Mouse (Mus musculus) C2C12 (cell line): ENCODE measurements around the gene Pus7l. TPM values are rescaled to one million over a fixed set of nuclear protein-coding genes. Genes with fewer than 3 reads are reported as not detected.

Experiments used
- H3K27me3 ChIP-seq: one replicate; pipeline ENCODE4 v1.6.1; 2011; ENCODE audit not compliant: control insufficient read depth, insufficient read depth, insufficient read length
- H3K36me3 ChIP-seq: one replicate; pipeline ENCODE4 v1.6.1; 2011; ENCODE audit not compliant: control insufficient read depth, insufficient read depth
- H3K4me3 ChIP-seq: one replicate; pipeline ENCODE4 v1.5.1; 2011; ENCODE audit warnings: mild to moderate bottlenecking, control low read depth; ENCODE audit not compliant: poor library complexity, insufficient read depth, severe bottlenecking
- H3K79me2 ChIP-seq: one replicate; pipeline ENCODE4 v1.6.1; 2011; ENCODE audit not compliant: control insufficient read depth, insufficient read depth
- H3K79me3 ChIP-seq: one replicate; pipeline ENCODE4 v1.6.1; 2011; ENCODE audit warnings: low read depth, control low read depth
- H3ac ChIP-seq: one replicate; pipeline ENCODE3; 2011; ENCODE audit warnings: low read depth; ENCODE audit not compliant: control insufficient read depth, insufficient read length
- CEBPB ChIP-seq: IDR thresholded peaks from one replicate; pipeline ENCODE4 v1.6.1; 2011; ENCODE audit warnings: low read depth, mild to moderate bottlenecking, control low read depth, moderate library complexity
- CTCF ChIP-seq: IDR thresholded peaks from one replicate; pipeline ENCODE4 v1.5.1; 2011; ENCODE audit not compliant: control insufficient read depth, insufficient read depth, insufficient read length
- FOSL1 ChIP-seq: IDR thresholded peaks from one replicate; pipeline ENCODE4 v1.8.0; 2011; ENCODE audit warnings: mild to moderate bottlenecking, low read length; ENCODE audit not compliant: poor library complexity, insufficient read depth, severe bottlenecking
- MAX ChIP-seq: IDR thresholded peaks from one replicate; pipeline ENCODE4 v1.6.1; 2011; ENCODE audit warnings: mild to moderate bottlenecking, control low read depth
- MYOD1 ChIP-seq: IDR thresholded peaks from one replicate; pipeline ENCODE4 v1.6.1; 2011; ENCODE audit warnings: low read depth; ENCODE audit not compliant: control insufficient read depth, insufficient read length
- MYOG ChIP-seq: IDR thresholded peaks from one replicate; pipeline ENCODE4 v1.6.1; 2011; ENCODE audit not compliant: control insufficient read depth, insufficient read length; ENCODE audit errors: extremely low read depth
- USF1 ChIP-seq: IDR thresholded peaks from one replicate; pipeline ENCODE4 v1.6.1; 2011; ENCODE audit warnings: low read depth, mild to moderate bottlenecking, control low read depth, moderate library complexity
- long read RNA-seq, 2 experiments: library from polyadenylated mRNA; unstranded; transcript quantifications; one replicate each; pipeline ENCODE4 v2.0.0; 2019 to 2020
- polyA plus RNA-seq: library from polyadenylated mRNA; unstranded; fragments of >200 nt; fragmentation: generic; extraction: Trizol; gene quantifications from one replicate; pipeline ENCODE4 v1.2.1, GENCODE M21; 2012; ENCODE audit warnings: missing spikeins

The Pus7l gene
- 7.2 TPM for polyA plus RNA-seq
- long read RNA-seq, experiment 1, transcript Pus7l-201 (9 exons, 2,840 nt) = major isoform, 5 of 8 reads
- long read RNA-seq, experiment 1, partial matches to known transcripts = 2 of 8 reads
- long read RNA-seq, experiment 1, other reads (novel, unspliced or antisense) = 1 of 8 reads
- long read RNA-seq, experiment 2, transcript Pus7l-201 (9 exons, 2,840 nt) = major isoform, 119 of 143 reads
- long read RNA-seq, experiment 2, partial matches to known transcripts = 5 of 143 reads
- long read RNA-seq, experiment 2, other reads (novel, unspliced or antisense) = 19 of 143 reads

- H3K36me3 ChIP-seq = peaks cover 4% of the 10 kb centered on the region
- H3ac ChIP-seq = peak within 1 kb of the TSS; percentile 85
- TF ChIP-seq FOSL1 = no peak
- no peak for TF ChIP-seq MYOD1
- TF ChIP-seq CTCF = no peak
- TF ChIP-seq MAX = no peak
- no peak for TF ChIP-seq CEBPB
- TF ChIP-seq MYOG = no peak
- TF ChIP-seq USF1 = no peak
- peak within 1 kb of the TSS; percentile 63 for H3K4me3 ChIP-seq
- H3K27me3 ChIP-seq = no peaks in the 10 kb centered on the region
- peaks cover 2% of the 10 kb centered on the region for H3K79me3 ChIP-seq
- no peaks in the 10 kb centered on the region for H3K79me2 ChIP-seq
Measured at GRCm38 (mm10) chr15:94543409-94544051, at the start of gene Pus7l, which contains the start of gene Irak4. Gene Pus7l, minus strand, starts transcription at chr15:94543547. Gene Irak4, plus strand, starts transcription at chr15:94543643.

GRCm38 (mm10) chr15:94591356-94591755 lies 48.0 kb upstream of the Pus7l start:
- Histone ChIP-seq H3K79me3 (peaks cover 26% of the 10 kb centered on the region), H3K4me3 (no peak overlapping the region), H3ac (no peak overlapping the region), H3K36me3 (peaks cover 16% of the 10 kb centered on the region), H3K79me2 (peaks cover 32% of the 10 kb centered on the region), H3K27me3 (no peaks in the 10 kb centered on the region)
- TF ChIP-seq FOSL1 (no peak), USF1 (no peak), MAX (no peak), CEBPB (no peak), CTCF (no peak), MYOD1 (no peak), MYOG (no peak)

GRCm38 (mm10) chr15:94590083-94590482 lies 46.7 kb upstream of the Pus7l start:
- Histone ChIP-seq H3K4me3 (peak overlapping the region; percentile 95), H3K27me3 (no peaks in the 10 kb centered on the region), H3ac (no peak overlapping the region), H3K79me3 (peaks cover 30% of the 10 kb centered on the region), H3K79me2 (peaks cover 41% of the 10 kb centered on the region), H3K36me3 (peaks cover 29% of the 10 kb centered on the region)
- TF ChIP-seq CTCF (no peak), USF1 (no peak), MAX (no peak), CEBPB (no peak), MYOG (no peak), MYOD1 (no peak), FOSL1 (no peak)

GRCm38 (mm10) chr15:94589219-94590075 lies 46.1 kb upstream of the Pus7l start, which contains the start of gene Twf1:
Gene Twf1, minus strand, starts transcription at chr15:94589889.
- peaks cover 35% of the 10 kb centered on the region for H3K36me3 ChIP-seq
- peak within 1 kb of the TSS; percentile 98 for H3ac ChIP-seq
- peaks cover 41% of the 10 kb centered on the region for H3K79me2 ChIP-seq
- H3K4me3 ChIP-seq = peak within 1 kb of the TSS; percentile 95
- H3K27me3 ChIP-seq = no peaks in the 10 kb centered on the region
- peaks cover 30% of the 10 kb centered on the region for H3K79me3 ChIP-seq
- TF ChIP-seq MYOD1 (no peak), CTCF (no peak), CEBPB (no peak), FOSL1 (no peak)

- H3K79me3 ChIP-seq = peaks cover 30% of the 10 kb centered on the region
- H3ac ChIP-seq = no peak overlapping the region
- H3K27me3 ChIP-seq = no peaks in the 10 kb centered on the region
- peaks cover 49% of the 10 kb centered on the region for H3K36me3 ChIP-seq
- TF ChIP-seq CTCF = no peak
- no peak for TF ChIP-seq CEBPB
- no peak for TF ChIP-seq USF1
- TF ChIP-seq FOSL1 = no peak
- no peak for TF ChIP-seq MYOG
- no peak for TF ChIP-seq MAX
- TF ChIP-seq MYOD1 = no peak
- peak overlapping the region; percentile 95 for H3K4me3 ChIP-seq
- peaks cover 41% of the 10 kb centered on the region for H3K79me2 ChIP-seq
Measured at GRCm38 (mm10) chr15:94587826-94588715, 44.7 kb upstream of the Pus7l start.
